ENCODE assay signal across 24 mouse cellular contexts in genomic region chr15:93926842-93927241, GRCm38 (mm10).
DNase-seq lines count a peak whose midpoint lies in the region; ATAC-seq and TF ChIP-seq lines count a peak whose summit lies in the region.
"Had no signal": no experiment of that assay in that cellular context is flagged by ENCODE, and none has a peak within 500 bp of the region (broad histone marks: within the 10 kb centered on the region; RNA-seq: fewer than 3 reads in every experiment).

No protein-coding gene starts in this region.

- H3K27ac ChIP-seq in hindbrain, embryonic 12.5 days: peak overlapping the region; percentile 30; the same call in 1 of the 2 replicates
- no peak overlapping the region for H3K27ac ChIP-seq in hindbrain, embryonic 10.5 days
- H3K27ac ChIP-seq in limb, embryonic 12.5 days: no peak overlapping the region
- H3K27ac ChIP-seq: embryonic facial prominence, embryonic 13.5 days; gastrocnemius, adult 2 months; layer of hippocampus, adult 2 months; liver, embryonic 14.5 days; lung, embryonic 15.5 days; macrophage had no signal

- TF ChIP-seq POLR2A in brain, embryonic 14.5 days (IDR thresholded peaks at IDR 0.05; ENCODE audit: borderline replicate concordance, extremely low read depth, insufficient read depth, insufficient read length, poor library complexity, severe bottlenecking): no peak

- no peaks in the 10 kb centered on the region for H3K36me3 ChIP-seq in hindbrain, embryonic 12.5 days
- H3K36me3 ChIP-seq in hindbrain, embryonic 10.5 days: no peaks in the 10 kb centered on the region
- H3K36me3 ChIP-seq in limb, embryonic 12.5 days: no peaks in the 10 kb centered on the region
- H3K36me3 ChIP-seq: embryonic facial prominence, embryonic 13.5 days; heart, embryonic 12.5 days; lung, embryonic 15.5 days had no signal

- peaks cover 7% of the 10 kb centered on the region; the same call in 1 of the 2 replicates for H3K4me1 ChIP-seq in hindbrain, embryonic 12.5 days
- H3K4me1 ChIP-seq in hindbrain, embryonic 10.5 days (replicated peaks): peaks cover 12% of the 10 kb centered on the region
- peaks cover 18% of the 10 kb centered on the region for H3K4me1 ChIP-seq in limb, embryonic 12.5 days (replicated peaks)

- H3K4me2 ChIP-seq in hindbrain, embryonic 12.5 days (replicated peaks): no peak overlapping the region
- H3K4me2 ChIP-seq in limb, embryonic 12.5 days: no peak overlapping the region
- H3K4me2 ChIP-seq: embryonic facial prominence, embryonic 13.5 days; heart, embryonic 12.5 days; lung, embryonic 15.5 days; midbrain, embryonic 11.5 days had no signal

- H3K27me3 ChIP-seq in hindbrain, embryonic 12.5 days: no peaks in the 10 kb centered on the region
- H3K27me3 ChIP-seq in hindbrain, embryonic 10.5 days (ENCODE audit: insufficient read depth, poor library complexity, severe bottlenecking): no peaks in the 10 kb centered on the region
- no peaks in the 10 kb centered on the region for H3K27me3 ChIP-seq in limb, embryonic 12.5 days
- H3K27me3 ChIP-seq: CH12.LX; embryonic facial prominence, embryonic 13.5 days; heart, embryonic 12.5 days; lung, embryonic 15.5 days had no signal

- no peaks in the 10 kb centered on the region for H3K9me3 ChIP-seq in hindbrain, embryonic 12.5 days (replicated peaks)
- H3K9me3 ChIP-seq in hindbrain, embryonic 10.5 days: no peaks in the 10 kb centered on the region
- no peaks in the 10 kb centered on the region for H3K9me3 ChIP-seq in limb, embryonic 12.5 days
- H3K9me3 ChIP-seq: embryonic facial prominence, embryonic 13.5 days; heart, embryonic 12.5 days; lung, embryonic 15.5 days had no signal

- no peak overlapping the region for H3K9ac ChIP-seq in hindbrain, embryonic 12.5 days
- H3K9ac ChIP-seq in limb, embryonic 12.5 days (replicated peaks): no peak overlapping the region
- H3K9ac ChIP-seq: embryonic facial prominence, embryonic 13.5 days; heart, embryonic 12.5 days; liver, embryonic 14.5 days; lung, embryonic 15.5 days had no signal

- no peak for TF ChIP-seq CTCF in brain, embryonic 14.5 days (IDR thresholded peaks at IDR 0.05; ENCODE audit: borderline replicate concordance, extremely low read depth, insufficient read depth, insufficient read length)

- H3K4me3 ChIP-seq in hindbrain, embryonic 12.5 days: no peak overlapping the region
- no peak overlapping the region for H3K4me3 ChIP-seq in hindbrain, embryonic 10.5 days
- H3K4me3 ChIP-seq in limb, embryonic 12.5 days (replicated peaks): no peak overlapping the region
- H3K4me3 ChIP-seq: embryonic facial prominence, embryonic 13.5 days; gastrocnemius, adult 2 months; heart, embryonic 12.5 days; layer of hippocampus, adult 2 months; lung, embryonic 15.5 days had no signal

- 23% methylated on average over 6 of the region's 6 CpGs for WGBS in hindbrain, embryonic 12.5 days
- 33% methylated on average over 6 of the region's 6 CpGs for WGBS in hindbrain, embryonic 10.5 days
- 28% methylated on average over 6 of the region's 6 CpGs for WGBS in limb, embryonic 12.5 days

- ATAC-seq in hindbrain, embryonic 12.5 days (ENCODE audit: low FRiP score): no peak
- ATAC-seq in limb, embryonic 12.5 days (ENCODE audit: insufficient number of reproducible peaks, insufficient read depth, low FRiP score, low TSS enrichment, low read depth): 0 out of 2 replicates have a peak, but pooled peaks have one; percentile 23

- no peak for DNase-seq in hindbrain, embryonic 10.5 days (ENCODE audit: low spot score)
- peak; percentile 29 for DNase-seq in brain, embryonic 14.5 days (ENCODE audit: low read depth)
- DNase-seq in thymus, postnatal 14 days: peak; percentile 55
- DNase-seq in retina, embryonic 14.5 days (ENCODE audit: low spot score): no peak
- DNase-seq in left cerebral cortex, adult 18-20 months (ENCODE audit: low spot score in 2 of 2): no peak
- DNase-seq: adrenal gland, adult 2 months; cerebellum, adult 9-10 months; gastrocnemius, adult 2 months; heart, postnatal 14 days; kidney, adult 8-10 months; kidney, postnatal 14 days; layer of hippocampus, postnatal 36 days; left cerebral cortex, postnatal 4 days; right cerebral cortex, postnatal 25 days had no signal

Comparison
In these comparisons a context has a peak if more than half of its experiments do, and no peak if none do; other contexts are left out.
1. DNase-seq: peak in brain, embryonic 14.5 days (single experiment) and thymus, postnatal 14 days (single experiment); none in hindbrain, embryonic 10.5 days (single experiment), retina, embryonic 14.5 days (single experiment) and left cerebral cortex, adult 18-20 months (0 of 2).